Comparison of ENCODE assay signal across 8 mouse cellular contexts in genomic region chr1:92935054-92935962, GRCm38 (mm10). TPM values are rescaled to one million over a fixed set of nuclear protein-coding genes. Genes with fewer than 3 reads are reported as not detected.
DNase-seq lines count a peak whose midpoint lies in the region; ATAC-seq and TF ChIP-seq lines count a peak whose summit lies in the region.

No protein-coding gene starts in this region.

- TF ChIP-seq POLR2A in bone marrow macrophage, adult 2 months (IDR thresholded peaks at IDR 0.05; ENCODE audit: borderline replicate concordance, low read depth, low read length), result no peak

- H3K4me2 ChIP-seq in neural tube, embryonic 11.5 days (ENCODE audit: low read depth), result peak overlapping the region; percentile 71
- peak overlapping the region; percentile 80 for H3K4me2 ChIP-seq in forebrain, embryonic 15.5 days (replicated peaks)
- H3K4me2 ChIP-seq in stomach, postnatal 0 days (replicated peaks; ENCODE audit: low read depth), result peak overlapping the region; percentile 81

- 23% methylated on average over 10 of the region's 10 CpGs for WGBS in neural tube, embryonic 11.5 days
- WGBS in forebrain, embryonic 15.5 days, result 13% methylated on average over 10 of the region's 10 CpGs
- WGBS in midbrain, embryonic 10.5 days, result 19% methylated on average over 10 of the region's 10 CpGs
- 13% methylated on average over 10 of the region's 10 CpGs for WGBS in stomach, postnatal 0 days

- H3K4me3 ChIP-seq in neural tube, embryonic 11.5 days (ENCODE audit: low read depth, low read length), result peak overlapping the region; percentile 51
- peak overlapping the region; percentile 69 for H3K4me3 ChIP-seq in bone marrow macrophage, adult 2 months (ENCODE audit: insufficient read depth, low read length)
- peak overlapping the region; percentile 81 for H3K4me3 ChIP-seq in forebrain, embryonic 15.5 days
- H3K4me3 ChIP-seq in midbrain, embryonic 10.5 days, result peak overlapping the region; percentile 82
- H3K4me3 ChIP-seq in stomach, postnatal 0 days (ENCODE audit: low read depth, low read length), result peak overlapping the region; percentile 70

- peak overlapping the region; percentile 90 for H3K27ac ChIP-seq in neural tube, embryonic 11.5 days (ENCODE audit: low read depth, low read length)
- peak overlapping the region; percentile 93; the same call in 1 of the 2 replicates for H3K27ac ChIP-seq in bone marrow macrophage, adult 2 months (ENCODE audit: insufficient read depth, low read depth, low read length)
- H3K27ac ChIP-seq in forebrain, embryonic 15.5 days (replicated peaks), result peak overlapping the region; percentile 98
- peak overlapping the region; percentile 92 for H3K27ac ChIP-seq in midbrain, embryonic 10.5 days (replicated peaks)
- peak overlapping the region; percentile 96 for H3K27ac ChIP-seq in stomach, postnatal 0 days (replicated peaks)

- TF ChIP-seq CTCF in bone marrow macrophage, adult 2 months (IDR thresholded peaks at IDR 0.05; ENCODE audit: low read depth, low read length), result no peak
- TF ChIP-seq CTCF in stomach, postnatal 0 days (IDR thresholded peaks at IDR 0.05; ENCODE audit: low read depth), result no peak

- peak overlapping the region; percentile 56 for H3K9ac ChIP-seq in neural tube, embryonic 11.5 days (ENCODE audit: low read length)
- H3K9ac ChIP-seq in forebrain, embryonic 15.5 days (replicated peaks), result peak overlapping the region; percentile 83
- H3K9ac ChIP-seq in stomach, postnatal 0 days (ENCODE audit: low read length), result peak overlapping the region; percentile 71

- H3K9me3 ChIP-seq in neural tube, embryonic 11.5 days (ENCODE audit: control insufficient read depth, low read length), result no peaks in the 10 kb centered on the region
- H3K9me3 ChIP-seq in forebrain, embryonic 15.5 days, result no peaks in the 10 kb centered on the region
- no peaks in the 10 kb centered on the region; the same call in 1 of the 2 replicates for H3K9me3 ChIP-seq in midbrain, embryonic 10.5 days (replicated peaks)
- no peaks in the 10 kb centered on the region for H3K9me3 ChIP-seq in stomach, postnatal 0 days (ENCODE audit: control insufficient read depth, low read length)

- DNase-seq in neural tube, embryonic 11.5 days (ENCODE audit: low spot score), result no peak
- DNase-seq in neural tube, embryonic 10.5 days (ENCODE audit: extremely low spot score, low spot score), result no peak
- DNase-seq in kidney, postnatal 10 days, result peak; percentile 77
- no peak for DNase-seq in midbrain, embryonic 10.5 days (ENCODE audit: low spot score)
- DNase-seq in stomach, postnatal 0 days (ENCODE audit: low spot score), result peak; percentile 76
- no peak for DNase-seq in embryo, embryonic 10 days (ENCODE audit: low spot score)

- peaks cover 19% of the 10 kb centered on the region for H3K4me1 ChIP-seq in neural tube, embryonic 11.5 days (ENCODE audit: control insufficient read depth, insufficient read depth, low read length)
- H3K4me1 ChIP-seq in bone marrow macrophage, adult 2 months (ENCODE audit: control insufficient read depth, insufficient read depth, low read length), result peaks cover 12% of the 10 kb centered on the region
- H3K4me1 ChIP-seq in forebrain, embryonic 15.5 days, result peaks cover 30% of the 10 kb centered on the region
- peaks cover 36% of the 10 kb centered on the region for H3K4me1 ChIP-seq in midbrain, embryonic 10.5 days
- peaks cover 6% of the 10 kb centered on the region; the same call in 1 of the 2 replicates for H3K4me1 ChIP-seq in stomach, postnatal 0 days (replicated peaks; ENCODE audit: control insufficient read depth, insufficient read depth)

- no peak for TF ChIP-seq EP300 in stomach, postnatal 0 days (optimal IDR thresholded peaks at IDR 0.05)

- ATAC-seq in neural tube, embryonic 11.5 days (ENCODE audit: insufficient read depth, low FRiP score, low TSS enrichment), result no peak
- no peak for ATAC-seq in forebrain, embryonic 15.5 days (replicated peaks)
- no peak for ATAC-seq in stomach, postnatal 0 days (ENCODE audit: low FRiP score, low TSS enrichment)

- H3K27me3 ChIP-seq in neural tube, embryonic 11.5 days (ENCODE audit: control insufficient read depth, insufficient read depth, low read length), result no peaks in the 10 kb centered on the region
- H3K27me3 ChIP-seq in forebrain, embryonic 15.5 days, result no peaks in the 10 kb centered on the region
- H3K27me3 ChIP-seq in midbrain, embryonic 10.5 days (ENCODE audit: low read depth, poor library complexity, severe bottlenecking), result no peaks in the 10 kb centered on the region
- no peaks in the 10 kb centered on the region for H3K27me3 ChIP-seq in stomach, postnatal 0 days (ENCODE audit: control insufficient read depth, insufficient read depth, low read length)

- peaks cover 3% of the 10 kb centered on the region; the same call in 1 of the 2 replicates for H3K36me3 ChIP-seq in neural tube, embryonic 11.5 days (ENCODE audit: control insufficient read depth, insufficient read depth, low read length)
- peaks cover 22% of the 10 kb centered on the region for H3K36me3 ChIP-seq in forebrain, embryonic 15.5 days
- H3K36me3 ChIP-seq in midbrain, embryonic 10.5 days, result peaks cover 28% of the 10 kb centered on the region
- H3K36me3 ChIP-seq in stomach, postnatal 0 days (ENCODE audit: control insufficient read depth, insufficient read depth, low read length), result peaks cover 11% of the 10 kb centered on the region

RNA-seq across cellular contexts. Expression of gene Capn10, which starts 1.1 kb away (rescaled TPM):
- 39.2 and 43.4 TPM in 2 replicates for polyA plus RNA-seq in neural tube, embryonic 11.5 days (2014; fragmentation: Nextera tagmentation; extraction: Ambion mirVana)
- polyA plus RNA-seq in bone marrow macrophage, adult 2 months (2012; ENCODE audit: insufficient read depth, insufficient read length, missing spikeins), result 6.8 and 11.9 TPM in 2 replicates
- 60.9 and 67.5 TPM in 2 replicates for polyA plus RNA-seq in forebrain, embryonic 15.5 days (2015; fragmentation: Nextera tagmentation; extraction: Ambion mirVana)
- polyA plus RNA-seq in midbrain, embryonic 10.5 days (2016; fragmentation: Nextera tagmentation; extraction: Ambion mirVana), result 43.1 and 50.8 TPM in 2 replicates
- polyA plus RNA-seq in stomach, postnatal 0 days (2015; fragmentation: Nextera tagmentation; extraction: Ambion mirVana), result 21.2 and 23.3 TPM in 2 replicates

RNA-seq across cellular contexts. Expression of gene Gpr35, which starts 15.4 kb away (rescaled TPM):
- polyA plus RNA-seq in neural tube, embryonic 11.5 days (2014; fragmentation: Nextera tagmentation; extraction: Ambion mirVana), result 0.13 and 0.55 TPM in 2 replicates
- polyA plus RNA-seq in bone marrow macrophage, adult 2 months (2012; ENCODE audit: insufficient read depth, insufficient read length, missing spikeins), result 0.62 and 1.4 TPM in 2 replicates
- polyA plus RNA-seq in forebrain, embryonic 15.5 days (2015; fragmentation: Nextera tagmentation; extraction: Ambion mirVana), result 0.36 and 0.46 TPM in 2 replicates
- 0.36 and 0.39 TPM in 2 replicates for polyA plus RNA-seq in midbrain, embryonic 10.5 days (2016; fragmentation: Nextera tagmentation; extraction: Ambion mirVana)
- 3.7 and 4.1 TPM in 2 replicates for polyA plus RNA-seq in stomach, postnatal 0 days (2015; fragmentation: Nextera tagmentation; extraction: Ambion mirVana)

RNA-seq across cellular contexts. Expression of gene Rnpepl1, which starts 24.7 kb away (rescaled TPM):
- polyA plus RNA-seq in neural tube, embryonic 11.5 days (2014; fragmentation: Nextera tagmentation; extraction: Ambion mirVana), result 22.3 and 25.6 TPM in 2 replicates
- 81.0 and 87.3 TPM in 2 replicates for polyA plus RNA-seq in bone marrow macrophage, adult 2 months (2012; ENCODE audit: insufficient read depth, insufficient read length, missing spikeins)
- 31.1 and 33.6 TPM in 2 replicates for polyA plus RNA-seq in forebrain, embryonic 15.5 days (2015; fragmentation: Nextera tagmentation; extraction: Ambion mirVana)
- 20.1 and 22.9 TPM in 2 replicates for polyA plus RNA-seq in midbrain, embryonic 10.5 days (2016; fragmentation: Nextera tagmentation; extraction: Ambion mirVana)
- 36.7 and 42.7 TPM in 2 replicates for polyA plus RNA-seq in stomach, postnatal 0 days (2015; fragmentation: Nextera tagmentation; extraction: Ambion mirVana)

RNA-seq across cellular contexts. Expression of gene Dusp28, which starts 28.5 kb away (rescaled TPM):
- 8.6 and 9.4 TPM in 2 replicates for polyA plus RNA-seq in neural tube, embryonic 11.5 days (2014; fragmentation: Nextera tagmentation; extraction: Ambion mirVana)
- polyA plus RNA-seq in bone marrow macrophage, adult 2 months (2012; ENCODE audit: insufficient read depth, insufficient read length, missing spikeins), result 5.8 and 6.8 TPM in 2 replicates
- polyA plus RNA-seq in forebrain, embryonic 15.5 days (2015; fragmentation: Nextera tagmentation; extraction: Ambion mirVana), result 12.8 and 15.1 TPM in 2 replicates
- 14.0 and 14.7 TPM in 2 replicates for polyA plus RNA-seq in midbrain, embryonic 10.5 days (2016; fragmentation: Nextera tagmentation; extraction: Ambion mirVana)
- polyA plus RNA-seq in stomach, postnatal 0 days (2015; fragmentation: Nextera tagmentation; extraction: Ambion mirVana), result 16.0 and 17.5 TPM in 2 replicates

RNA-seq across cellular contexts. Expression of gene Ankmy1, which starts 32.6 kb away (rescaled TPM):
- polyA plus RNA-seq in neural tube, embryonic 11.5 days (2014; fragmentation: Nextera tagmentation; extraction: Ambion mirVana), result 0.23 and 0.62 TPM in 2 replicates
- not detected in 2 replicates for polyA plus RNA-seq in bone marrow macrophage, adult 2 months (2012; ENCODE audit: insufficient read depth, insufficient read length, missing spikeins)
- polyA plus RNA-seq in forebrain, embryonic 15.5 days (2015; fragmentation: Nextera tagmentation; extraction: Ambion mirVana), result 0.93 and 1.1 TPM in 2 replicates
- 0.30 and 0.35 TPM in 2 replicates for polyA plus RNA-seq in midbrain, embryonic 10.5 days (2016; fragmentation: Nextera tagmentation; extraction: Ambion mirVana)
- 0.06 and 0.16 TPM in 2 replicates for polyA plus RNA-seq in stomach, postnatal 0 days (2015; fragmentation: Nextera tagmentation; extraction: Ambion mirVana)

Comparison
In these comparisons a context has a peak if more than half of its experiments do, and no peak if none do; other contexts are left out.
1. DNase-seq: peak in kidney, postnatal 10 days (single experiment) and stomach, postnatal 0 days (single experiment); none in neural tube, embryonic 11.5 days (single experiment), neural tube, embryonic 10.5 days (single experiment), midbrain, embryonic 10.5 days (single experiment) and embryo, embryonic 10 days (single experiment).
2. Peak in every context shown above with its lines, with median percentiles within 50 percentile points of each other: H3K27ac ChIP-seq, H3K4me2 ChIP-seq, H3K4me3 ChIP-seq and H3K9ac ChIP-seq.